Mouse (Mus musculus): ENCODE data around the gene Tk1. TPM values are rescaled to one million over a fixed set of nuclear protein-coding genes. Genes with fewer than 3 reads are reported as not detected.

Gene Tk1
- total and polyA plus RNA-seq, 3 experiments, result 172 to 188 TPM; not detected in 1

GRCm38 (mm10) chr11:117863174-117863856 is 37.4 kb upstream of the Tk1 start:
- DNase-seq (ENCODE audit: low read depth, low spot score), result no peak
- H3K4me3 ChIP-seq (ENCODE audit: control insufficient read depth in 1 of 2, insufficient read depth in 1 of 2, low read depth in 2 of 2, low read length in 2 of 2), result no peak overlapping the region
- no peaks in the 10 kb centered on the region for H3K79me2 ChIP-seq (ENCODE audit: control insufficient read depth, insufficient read depth, low read length, poor library complexity)
- H3K4me1 ChIP-seq (ENCODE audit: control insufficient read depth in 1 of 2, insufficient read depth in 2 of 2, low read length in 2 of 2), result no peaks in the 10 kb centered on the region
- no peak overlapping the region for H3K27ac ChIP-seq (ENCODE audit: control insufficient read depth, low read depth, low read length)
- H3K9ac ChIP-seq (ENCODE audit: control insufficient read depth, low read depth, low read length, poor library complexity, severe bottlenecking), result no peak overlapping the region
- no peaks in the 10 kb centered on the region for H3K27me3 ChIP-seq (ENCODE audit: control insufficient read depth in 1 of 2, insufficient read depth in 2 of 2, low read length in 2 of 2)
- TF ChIP-seq NRF1 (IDR thresholded peaks at IDR 0.05; ENCODE audit: insufficient read depth, low read depth, low read length, poor library complexity, severe bottlenecking), result no peak
- TF ChIP-seq CHD2 (IDR thresholded peaks at IDR 0.05; ENCODE audit: low read length), result no peak
- TF ChIP-seq HCFC1 (IDR thresholded peaks at IDR 0.05; ENCODE audit: low read depth, low read length), result no peak
- no peak for TF ChIP-seq SIN3A (IDR thresholded peaks at IDR 0.05; ENCODE audit: low read length)
- no peak for TF ChIP-seq CHD1 (IDR thresholded peaks at IDR 0.05; ENCODE audit: low read depth, low read length)
- TF ChIP-seq GABPA (IDR thresholded peaks at IDR 0.05; ENCODE audit: low read depth, low read length), result no peak
- TF ChIP-seq KAT2A (conservative IDR thresholded peaks at IDR 0.05; ENCODE audit: low read depth, low read length), result no peak
- TF ChIP-seq BHLHE40 (IDR thresholded peaks at IDR 0.05; ENCODE audit: borderline replicate concordance, low read depth, low read length), result no peak
- TF ChIP-seq POLR2AphosphoS2 (IDR thresholded peaks at IDR 0.05; ENCODE audit: low read length), result no peak
- TF ChIP-seq ETS1 (IDR thresholded peaks at IDR 0.05; ENCODE audit: low read depth, low read length), result no peak
- no peak for TF ChIP-seq RAD21 (IDR thresholded peaks at IDR 0.05; ENCODE audit: low read depth, low read length)
- TF ChIP-seq USF2 (IDR thresholded peaks at IDR 0.05; ENCODE audit: borderline replicate concordance in 1 of 2, insufficient read depth in 1 of 2, low read depth in 1 of 2, low read length in 2 of 2), result no peak
- no peak for TF ChIP-seq ZMIZ1 (IDR thresholded peaks at IDR 0.05; ENCODE audit: low read depth, low read length)
- TF ChIP-seq ZNF384 (IDR thresholded peaks at IDR 0.05; ENCODE audit: low read depth, low read length), result no peak
- H3K9me3 ChIP-seq (replicated peaks; ENCODE audit: insufficient read depth, low read length), result no peaks in the 10 kb centered on the region
- no peaks in the 10 kb centered on the region; a peak in 1 of 4 replicates for H3K36me3 ChIP-seq (ENCODE audit: control insufficient read depth in 1 of 2, insufficient read depth in 2 of 2, low read length in 2 of 2)

DNA sequence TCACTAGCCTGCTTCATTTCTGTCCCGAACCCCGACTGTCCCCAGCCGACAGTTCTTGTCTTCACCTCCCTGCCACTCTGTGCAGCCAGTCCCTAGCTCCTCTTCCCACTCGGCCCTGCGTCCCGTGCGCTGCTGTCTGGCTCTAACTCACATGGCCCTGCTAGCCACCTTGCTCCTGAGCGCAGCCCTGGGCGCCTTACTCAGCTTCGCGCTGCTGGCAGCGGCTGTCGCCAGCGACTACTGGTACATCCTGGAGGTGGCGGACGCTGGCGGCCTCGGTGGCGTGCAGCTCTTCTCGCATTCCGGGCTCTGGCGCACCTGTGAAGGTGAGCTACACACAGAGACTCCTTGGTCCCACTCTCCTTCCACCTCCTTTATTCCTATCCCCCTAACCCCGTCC is 34.7 kb upstream of the Tk1 start, which contains the start of gene Tmem235:
TSS of gene Tmem235 (plus strand) at position 152 of the 400 bp plus-strand sequence.
- H3K4me3 ChIP-seq (ENCODE audit: control insufficient read depth in 1 of 2, insufficient read depth in 1 of 2, low read depth in 2 of 2, low read length in 2 of 2), result no peak within 1 kb of the TSS
- no peak for DNase-seq (ENCODE audit: low read depth, low spot score)
- no peak within 1 kb of the TSS for H3K9ac ChIP-seq (ENCODE audit: control insufficient read depth, low read depth, low read length, poor library complexity, severe bottlenecking)
- 0 out of 4 replicates have a peak, but pooled peaks cover 0 to 2% of the 10 kb centered on the region in 2 experiments for H3K4me1 ChIP-seq (ENCODE audit: control insufficient read depth in 1 of 2, insufficient read depth in 2 of 2, low read length in 2 of 2)
- TF ChIP-seq POLR2A (IDR thresholded peaks at IDR 0.05; ENCODE audit: control insufficient read depth in 1 of 2, insufficient read depth in 1 of 2, low read depth in 1 of 2, low read length in 2 of 2, poor library complexity in 1 of 2), result no peak
- TF ChIP-seq SIN3A (IDR thresholded peaks at IDR 0.05; ENCODE audit: low read length), result no peak
- no peak for TF ChIP-seq USF2 (IDR thresholded peaks at IDR 0.05; ENCODE audit: borderline replicate concordance in 1 of 2, insufficient read depth in 1 of 2, low read depth in 1 of 2, low read length in 2 of 2)
- TF ChIP-seq GATA1 (IDR thresholded peaks at IDR 0.05; ENCODE audit: low read depth, low read length), result no peak
- TF ChIP-seq TBP (IDR thresholded peaks at IDR 0.05; ENCODE audit: low read depth, low read length), result no peak
- TF ChIP-seq GABPA (IDR thresholded peaks at IDR 0.05; ENCODE audit: low read depth, low read length), result no peak
- no peak for TF ChIP-seq MAZ (IDR thresholded peaks at IDR 0.05; ENCODE audit: low read depth, low read length)
- no peak for TF ChIP-seq MAX (IDR thresholded peaks at IDR 0.05; ENCODE audit: low read length)
- no peak for TF ChIP-seq RCOR1 (IDR thresholded peaks at IDR 0.05; ENCODE audit: low read depth, low read length)
- peaks cover 1 to 2% of the 10 kb centered on the region in 2 experiments; a peak in 1 of 4 replicates for H3K36me3 ChIP-seq (ENCODE audit: control insufficient read depth in 1 of 2, insufficient read depth in 2 of 2, low read length in 2 of 2)
- H3K27me3 ChIP-seq (ENCODE audit: control insufficient read depth in 1 of 2, insufficient read depth in 2 of 2, low read length in 2 of 2), result no peaks in the 10 kb centered on the region
- H3K9me3 ChIP-seq (replicated peaks; ENCODE audit: insufficient read depth, low read length), result no peaks in the 10 kb centered on the region
- no peak within 1 kb of the TSS for H3K27ac ChIP-seq (ENCODE audit: control insufficient read depth, low read depth, low read length)
- H3K79me2 ChIP-seq (ENCODE audit: control insufficient read depth, insufficient read depth, low read length, poor library complexity), result no peaks in the 10 kb centered on the region

Measured in MEL (cell line).